Mouse (Mus musculus): ENCODE measurements at regions not wholly inside any gene's neighbourhood (a gene's known extent, or its start where the extent isn't known, plus 50 kb on each side); places are given as distances from the start of the nearest gene placed in this dataset.

DNA sequence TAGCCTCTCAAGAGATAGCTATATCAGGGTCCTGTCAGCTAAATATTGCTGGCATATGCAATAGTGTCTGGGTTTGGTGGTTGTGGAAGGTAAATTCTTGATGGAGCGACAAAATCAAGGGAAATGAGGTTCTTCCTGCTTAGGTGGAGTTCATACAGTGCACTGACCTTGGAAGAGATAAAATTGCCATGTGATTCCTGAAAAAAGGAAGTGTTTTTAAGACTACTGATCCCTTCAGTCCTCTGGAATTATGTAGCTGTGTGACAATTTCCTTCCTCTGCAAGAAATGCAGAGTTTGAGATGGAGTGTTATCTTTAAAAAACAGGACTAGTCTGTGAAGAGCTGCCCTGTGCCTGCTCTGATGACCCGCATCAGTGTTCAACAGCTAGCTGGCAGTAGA lies 83.5 kb upstream of the Ralgapa2 start:
- TF ChIP-seq CTCF (IDR thresholded peaks at IDR 0.05; ENCODE audit: extremely low read depth, insufficient read depth, low read length) (no peak), POLR2A (IDR thresholded peaks at IDR 0.05; ENCODE audit: extremely low read depth, insufficient read depth, low read length) (no peak)
